Mouse (Mus musculus): ENCODE data around the gene Olfr63. TPM values are rescaled to one million over a fixed set of nuclear protein-coding genes. Genes with fewer than 3 reads are reported as not detected.
"Not testable (repeated sequence)": the region's sequence is repeated elsewhere in the genome, so short reads cannot be mapped to it uniquely, and the experiment has no call there.

Olfr63 gene
- not detected for polyA plus RNA-seq (2012; fragmentation: generic; extraction: Trizol)
- long read RNA-seq, experiment 1, result 0 reads
- long read RNA-seq, experiment 2, result 0 reads

DNA sequence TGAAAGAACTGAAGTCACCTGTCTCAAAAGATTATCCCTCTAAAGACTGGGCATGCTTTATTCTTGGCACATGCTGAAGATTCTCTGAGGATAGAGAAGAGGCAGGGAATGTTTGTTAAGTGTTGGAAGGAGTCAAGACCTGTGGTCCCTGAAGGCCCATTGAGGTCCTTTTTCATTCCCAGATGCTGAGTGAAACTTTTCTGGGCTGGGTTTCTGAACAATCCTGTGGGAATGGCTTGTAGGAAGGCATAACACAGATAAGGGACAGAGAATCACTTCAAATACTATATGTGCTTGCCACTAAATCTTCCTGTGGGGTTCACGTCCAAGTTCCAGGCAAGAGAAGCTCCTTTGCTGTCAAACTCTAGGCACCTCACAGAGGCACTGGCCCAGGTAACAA is at the start of gene Olfr63:
Gene Olfr63, plus strand, starts transcription at position 301 of the 400 bp plus-strand sequence.
- no peaks in the 10 kb centered on the region for H3K36me3 ChIP-seq (ENCODE audit: control insufficient read depth, insufficient read depth)
- H3K79me2 ChIP-seq (ENCODE audit: control insufficient read depth, insufficient read depth), result no peaks in the 10 kb centered on the region
- no peak within 1 kb of the TSS for H3K4me3 ChIP-seq (ENCODE audit: insufficient read depth, poor library complexity, severe bottlenecking)
- TF ChIP-seq MYOD1 (IDR thresholded peaks at IDR 0.05; ENCODE audit: control insufficient read depth, insufficient read length, low read depth), result no peak
- TF ChIP-seq MYOG (IDR thresholded peaks at IDR 0.05; ENCODE audit: control insufficient read depth, extremely low read depth, insufficient read length), result no peak
- TF ChIP-seq USF1 (IDR thresholded peaks at IDR 0.05; ENCODE audit: low read depth), result no peak
- no peak for TF ChIP-seq MAX (IDR thresholded peaks at IDR 0.05)
- no peak for TF ChIP-seq CEBPB (IDR thresholded peaks at IDR 0.05; ENCODE audit: low read depth)
- TF ChIP-seq CTCF (IDR thresholded peaks at IDR 0.05; ENCODE audit: control insufficient read depth, insufficient read depth, insufficient read length), result no peak
- no peak for TF ChIP-seq FOSL1 (IDR thresholded peaks at IDR 0.05; ENCODE audit: insufficient read depth, low read length, poor library complexity, severe bottlenecking)
- H3ac ChIP-seq (ENCODE audit: control insufficient read depth, insufficient read length, low read depth), result no peak within 1 kb of the TSS
- H3K79me3 ChIP-seq (ENCODE audit: low read depth), result no peaks in the 10 kb centered on the region
- no peaks in the 10 kb centered on the region for H3K27me3 ChIP-seq (ENCODE audit: control insufficient read depth, insufficient read depth, insufficient read length)

DNA sequence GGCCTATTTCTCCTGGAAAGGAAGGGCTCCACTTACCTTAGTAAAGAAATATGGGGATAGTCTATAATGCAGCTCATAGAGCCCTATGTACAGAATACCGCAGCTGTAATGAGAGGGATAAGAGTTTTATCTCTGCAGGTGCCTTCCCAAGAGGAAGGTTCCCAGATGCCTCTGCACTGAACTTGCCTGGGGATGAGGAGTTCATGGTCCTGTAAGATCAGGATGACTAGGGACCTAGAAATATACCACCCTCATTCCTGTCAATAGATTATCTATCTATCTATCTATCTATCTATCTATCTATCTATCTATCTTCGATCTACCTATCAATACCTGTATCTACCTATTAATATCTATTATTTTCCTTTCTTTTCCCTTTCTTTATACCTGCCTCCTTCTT is 42.9 kb upstream of the Olfr63 start, which contains the start of gene Olfr1564:
Gene Olfr1564, minus strand, starts transcription at position 101 of the 400 bp plus-strand sequence.
- no peaks in the 10 kb centered on the region for H3K27me3 ChIP-seq (ENCODE audit: control insufficient read depth, insufficient read depth, insufficient read length)
- no peak within 1 kb of the TSS for H3ac ChIP-seq (ENCODE audit: control insufficient read depth, insufficient read length, low read depth)
- TF ChIP-seq MAX (IDR thresholded peaks at IDR 0.05) (no peak), USF1 (IDR thresholded peaks at IDR 0.05; ENCODE audit: low read depth) (no peak), CEBPB (IDR thresholded peaks at IDR 0.05; ENCODE audit: low read depth) (no peak), CTCF (IDR thresholded peaks at IDR 0.05; ENCODE audit: control insufficient read depth, insufficient read depth, insufficient read length) (no peak), FOSL1 (IDR thresholded peaks at IDR 0.05; ENCODE audit: insufficient read depth, low read length, poor library complexity, severe bottlenecking) (no peak), MYOD1 (IDR thresholded peaks at IDR 0.05; ENCODE audit: control insufficient read depth, insufficient read length, low read depth) (no peak), MYOG (IDR thresholded peaks at IDR 0.05; ENCODE audit: control insufficient read depth, extremely low read depth, insufficient read length) (no peak)
- no peaks in the 10 kb centered on the region for H3K36me3 ChIP-seq (ENCODE audit: control insufficient read depth, insufficient read depth)
- H3K4me3 ChIP-seq (ENCODE audit: insufficient read depth, poor library complexity, severe bottlenecking), result no peak within 1 kb of the TSS
- H3K79me2 ChIP-seq (ENCODE audit: control insufficient read depth, insufficient read depth), result no peaks in the 10 kb centered on the region
- no peaks in the 10 kb centered on the region for H3K79me3 ChIP-seq (ENCODE audit: low read depth)

DNA sequence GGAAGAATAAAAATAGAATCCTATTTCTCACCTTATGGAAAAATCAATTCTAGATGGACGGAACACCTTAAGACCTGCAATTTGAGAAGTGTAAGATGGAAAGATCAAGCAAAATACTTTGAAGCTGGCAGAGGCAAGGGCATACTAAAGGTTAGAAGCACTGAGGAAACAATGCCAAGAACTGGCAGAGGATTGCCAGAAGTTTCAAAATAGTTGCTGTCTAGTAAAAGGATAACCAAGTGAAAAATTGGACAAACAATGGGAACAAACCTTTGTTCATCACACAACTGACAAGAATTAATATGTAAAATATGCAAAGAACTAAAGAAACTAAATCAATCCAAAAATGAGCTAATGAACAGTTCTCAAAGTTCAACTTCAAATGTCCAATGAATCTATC is 27.8 kb upstream of the Olfr63 start:
- H3K4me3 ChIP-seq (ENCODE audit: insufficient read depth, poor library complexity, severe bottlenecking); H3K36me3 ChIP-seq (ENCODE audit: control insufficient read depth, insufficient read depth); H3K79me2 ChIP-seq (ENCODE audit: control insufficient read depth, insufficient read depth); H3K79me3 ChIP-seq (ENCODE audit: low read depth); H3K27me3 ChIP-seq (ENCODE audit: control insufficient read depth, insufficient read depth, insufficient read length); H3ac ChIP-seq (ENCODE audit: control insufficient read depth, insufficient read length, low read depth): not testable (repeated sequence)

DNA sequence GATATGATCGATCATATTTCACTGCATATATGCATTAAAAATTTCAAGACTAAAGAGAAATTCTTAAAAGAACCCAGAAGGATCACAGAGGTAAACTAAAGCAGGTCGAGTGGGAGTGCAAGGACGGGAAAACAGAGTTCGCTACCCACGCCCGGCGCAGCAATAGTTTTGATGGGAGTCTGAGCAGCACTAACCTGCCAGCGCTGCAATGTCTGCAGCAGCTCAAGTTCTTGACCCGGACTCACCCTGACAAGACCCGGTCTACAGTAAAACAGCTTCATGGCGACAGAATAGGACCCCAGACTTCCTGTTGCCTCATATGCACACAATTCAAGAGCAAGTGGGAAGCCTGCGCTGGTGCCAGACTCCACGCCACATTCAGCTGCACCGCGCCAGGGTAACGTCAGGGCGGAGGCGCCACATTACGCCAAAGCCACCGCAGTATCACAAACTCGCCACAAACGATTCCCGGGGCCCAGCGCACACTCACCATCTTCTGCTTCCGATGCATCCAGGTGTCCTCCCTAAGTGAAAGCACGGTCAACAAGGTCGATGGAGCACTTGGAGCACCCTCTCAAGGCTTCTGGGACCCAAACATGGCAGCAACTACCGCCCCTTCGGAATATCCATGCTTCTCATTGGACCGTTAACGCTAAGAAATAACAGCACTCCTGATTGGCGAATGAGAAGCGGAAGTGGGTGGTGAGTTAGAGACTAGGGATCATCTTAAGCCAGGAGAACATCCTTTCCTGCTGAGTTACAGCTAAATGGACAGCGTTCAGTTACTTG is 9.8 kb upstream of the Olfr63 start, which contains the start of gene Zfp955a:
Gene Zfp955a, minus strand, starts transcription at position 616 of the 789 bp plus-strand sequence.
- H3K79me3 ChIP-seq (ENCODE audit: low read depth); H3K36me3 ChIP-seq (ENCODE audit: control insufficient read depth, insufficient read depth); H3K4me3 ChIP-seq (ENCODE audit: insufficient read depth, poor library complexity, severe bottlenecking); H3ac ChIP-seq (ENCODE audit: control insufficient read depth, insufficient read length, low read depth); H3K27me3 ChIP-seq (ENCODE audit: control insufficient read depth, insufficient read depth, insufficient read length); H3K79me2 ChIP-seq (ENCODE audit: control insufficient read depth, insufficient read depth): not testable (repeated sequence)

DNA sequence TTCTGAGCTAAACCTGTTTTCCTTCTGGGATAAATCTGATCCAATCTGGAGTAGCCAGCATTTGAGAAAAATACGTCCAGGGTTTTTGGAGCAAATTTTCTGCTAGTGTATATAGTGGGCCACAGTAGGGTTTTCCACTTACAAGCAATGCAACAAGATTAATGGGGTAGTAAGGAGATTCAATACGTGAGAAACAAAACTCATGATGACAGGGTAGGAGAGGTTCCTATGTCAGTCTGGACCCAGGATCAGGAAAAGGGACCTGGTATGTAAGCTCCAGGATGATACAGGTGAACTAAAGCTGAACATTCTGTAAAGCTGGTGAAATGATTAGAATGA is 9.2 kb upstream of the Olfr63 start:
- not testable (repeated sequence) for H3ac ChIP-seq (ENCODE audit: control insufficient read depth, insufficient read length, low read depth); H3K79me3 ChIP-seq (ENCODE audit: low read depth); H3K79me2 ChIP-seq (ENCODE audit: control insufficient read depth, insufficient read depth); H3K27me3 ChIP-seq (ENCODE audit: control insufficient read depth, insufficient read depth, insufficient read length); H3K4me3 ChIP-seq (ENCODE audit: insufficient read depth, poor library complexity, severe bottlenecking); H3K36me3 ChIP-seq (ENCODE audit: control insufficient read depth, insufficient read depth)

DNA sequence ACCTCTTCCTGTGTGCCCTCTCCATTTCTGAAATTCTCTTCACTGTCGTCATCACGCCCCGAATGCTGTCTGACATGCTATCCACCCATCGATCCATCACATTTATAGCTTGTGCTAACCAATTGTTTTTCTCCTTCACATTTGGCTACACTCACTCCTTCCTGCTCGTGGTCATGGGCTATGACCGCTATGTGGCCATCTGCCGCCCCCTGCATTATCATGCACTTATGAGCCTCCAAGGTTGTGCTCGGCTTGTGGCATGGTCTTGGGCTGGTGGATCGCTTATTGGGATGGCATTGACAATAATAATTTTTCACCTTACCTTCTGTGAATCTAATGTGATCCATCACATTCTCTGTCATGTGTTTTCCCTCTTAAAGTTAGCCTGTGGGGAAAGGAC is 4.4 kb downstream of the Olfr63 start:
- Histone ChIP-seq H3K79me3 (ENCODE audit: low read depth) (no peaks in the 10 kb centered on the region), H3ac (ENCODE audit: control insufficient read depth, insufficient read length, low read depth) (no peak overlapping the region), H3K4me3 (ENCODE audit: insufficient read depth, poor library complexity, severe bottlenecking) (no peak overlapping the region), H3K27me3 (ENCODE audit: control insufficient read depth, insufficient read depth, insufficient read length) (no peaks in the 10 kb centered on the region), H3K36me3 (ENCODE audit: control insufficient read depth, insufficient read depth) (no peaks in the 10 kb centered on the region), H3K79me2 (ENCODE audit: control insufficient read depth, insufficient read depth) (no peaks in the 10 kb centered on the region)
- TF ChIP-seq CEBPB (IDR thresholded peaks at IDR 0.05; ENCODE audit: low read depth) (no peak), MYOD1 (IDR thresholded peaks at IDR 0.05; ENCODE audit: control insufficient read depth, insufficient read length, low read depth) (no peak), MAX (IDR thresholded peaks at IDR 0.05) (no peak), CTCF (IDR thresholded peaks at IDR 0.05; ENCODE audit: control insufficient read depth, insufficient read depth, insufficient read length) (no peak), USF1 (IDR thresholded peaks at IDR 0.05; ENCODE audit: low read depth) (no peak), FOSL1 (IDR thresholded peaks at IDR 0.05; ENCODE audit: insufficient read depth, low read length, poor library complexity, severe bottlenecking) (no peak), MYOG (IDR thresholded peaks at IDR 0.05; ENCODE audit: control insufficient read depth, extremely low read depth, insufficient read length) (no peak)

DNA sequence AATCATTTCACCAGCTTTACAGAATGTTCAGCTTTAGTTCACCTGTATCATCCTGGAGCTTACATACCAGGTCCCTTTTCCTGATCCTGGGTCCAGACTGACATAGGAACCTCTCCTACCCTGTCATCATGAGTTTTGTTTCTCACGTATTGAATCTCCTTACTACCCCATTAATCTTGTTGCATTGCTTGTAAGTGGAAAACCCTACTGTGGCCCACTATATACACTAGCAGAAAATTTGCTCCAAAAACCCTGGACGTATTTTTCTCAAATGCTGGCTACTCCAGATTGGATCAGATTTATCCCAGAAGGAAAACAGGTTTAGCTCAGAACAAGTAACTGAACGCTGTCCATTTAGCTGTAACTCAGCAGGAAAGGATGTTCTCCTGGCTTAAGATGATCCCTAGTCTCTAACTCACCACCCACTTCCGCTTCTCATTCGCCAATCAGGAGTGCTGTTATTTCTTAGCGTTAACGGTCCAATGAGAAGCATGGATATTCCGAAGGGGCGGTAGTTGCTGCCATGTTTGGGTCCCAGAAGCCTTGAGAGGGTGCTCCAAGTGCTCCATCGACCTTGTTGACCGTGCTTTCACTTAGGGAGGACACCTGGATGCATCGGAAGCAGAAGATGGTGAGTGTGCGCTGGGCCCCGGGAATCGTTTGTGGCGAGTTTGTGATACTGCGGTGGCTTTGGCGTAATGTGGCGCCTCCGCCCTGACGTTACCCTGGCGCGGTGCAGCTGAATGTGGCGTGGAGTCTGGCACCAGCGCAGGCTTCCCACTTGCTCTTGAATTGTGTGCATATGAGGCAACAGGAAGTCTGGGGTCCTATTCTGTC is 24.8 kb downstream of the Olfr63 start, which contains the start of gene Zfp955b:
Gene Zfp955b, plus strand, starts transcription at position 506 of the 837 bp plus-strand sequence.
- H3K4me3 ChIP-seq (ENCODE audit: insufficient read depth, poor library complexity, severe bottlenecking), result peak within 1 kb of the TSS; percentile 25

DNA sequence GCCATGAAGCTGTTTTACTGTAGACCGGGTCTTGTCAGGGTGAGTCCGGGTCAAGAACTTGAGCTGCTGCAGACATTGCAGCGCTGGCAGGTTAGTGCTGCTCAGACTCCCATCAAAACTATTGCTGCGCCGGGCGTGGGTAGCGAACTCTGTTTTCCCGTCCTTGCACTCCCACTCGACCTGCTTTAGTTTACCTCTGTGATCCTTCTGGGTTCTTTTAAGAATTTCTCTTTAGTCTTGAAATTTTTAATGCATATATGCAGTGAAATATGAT is 25.3 kb downstream of the Olfr63 start:
- not testable (repeated sequence) for H3K79me3 ChIP-seq (ENCODE audit: low read depth); H3K27me3 ChIP-seq (ENCODE audit: control insufficient read depth, insufficient read depth, insufficient read length); H3K4me3 ChIP-seq (ENCODE audit: insufficient read depth, poor library complexity, severe bottlenecking); H3K79me2 ChIP-seq (ENCODE audit: control insufficient read depth, insufficient read depth); H3K36me3 ChIP-seq (ENCODE audit: control insufficient read depth, insufficient read depth); H3ac ChIP-seq (ENCODE audit: control insufficient read depth, insufficient read length, low read depth)

More for the DNA sequence above, 24.8 kb downstream of the Olfr63 start, which contains the start of gene Zfp955b:
- not testable (repeated sequence) for H3ac ChIP-seq (ENCODE audit: control insufficient read depth, insufficient read length, low read depth); H3K79me3 ChIP-seq (ENCODE audit: low read depth); H3K27me3 ChIP-seq (ENCODE audit: control insufficient read depth, insufficient read depth, insufficient read length); H3K36me3 ChIP-seq (ENCODE audit: control insufficient read depth, insufficient read depth); H3K79me2 ChIP-seq (ENCODE audit: control insufficient read depth, insufficient read depth)
